Mouse (Mus musculus): Measurements from ENCODE around the gene Kifc3. TPM values are rescaled to one million over a fixed set of nuclear protein-coding genes. Genes with fewer than 3 reads are reported as not detected.

Kifc3 gene
- total and polyA plus RNA-seq, 3 experiments = 10.6 to 19.1 TPM; not detected in 1

GRCm38 (mm10) chr8:95243853-95244252 lies 41.2 kb upstream of the Kifc3 start:
- TF ChIP-seq USF1 (IDR thresholded peaks at IDR 0.05; ENCODE audit: low read depth, low read length) (no peak), CHD1 (IDR thresholded peaks at IDR 0.05; ENCODE audit: low read depth, low read length) (no peak), POLR2A (IDR thresholded peaks at IDR 0.05; ENCODE audit: control insufficient read depth in 1 of 2, insufficient read depth in 1 of 2, low read depth in 1 of 2, low read length in 2 of 2, poor library complexity in 1 of 2) (no peak), NELFE (IDR thresholded peaks at IDR 0.05; ENCODE audit: low read depth, low read length) (no peak), POLR2AphosphoS2 (IDR thresholded peaks at IDR 0.05; ENCODE audit: low read length) (no peak), MAFK (IDR thresholded peaks at IDR 0.05; ENCODE audit: borderline replicate concordance, low read depth, low read length) (no peak), HCFC1 (IDR thresholded peaks at IDR 0.05; ENCODE audit: low read depth, low read length) (no peak), GATA1 (IDR thresholded peaks at IDR 0.05; ENCODE audit: low read depth, low read length) (no peak), NRF1 (IDR thresholded peaks at IDR 0.05; ENCODE audit: insufficient read depth, low read depth, low read length, poor library complexity, severe bottlenecking) (no peak), GABPA (IDR thresholded peaks at IDR 0.05; ENCODE audit: low read depth, low read length) (no peak), RAD21 (IDR thresholded peaks at IDR 0.05; ENCODE audit: low read depth, low read length) (no peak), MEF2A (IDR thresholded peaks at IDR 0.05; ENCODE audit: extremely low read depth, insufficient replicate concordance, low read depth, low read length, poor library complexity, severe bottlenecking) (no peak), CTCF (IDR thresholded peaks at IDR 0.05 in 2 of 3, conservative IDR thresholded peaks at IDR 0.05 in 1 of 3; ENCODE audit: control insufficient read depth in 1 of 3, insufficient read depth in 1 of 3, low read depth in 2 of 3, low read length in 3 of 3, poor library complexity in 1 of 3, severe bottlenecking in 1 of 3) (no peak), UBTF (IDR thresholded peaks at IDR 0.05; ENCODE audit: borderline replicate concordance, insufficient read depth, low read depth, low read length) (no peak), ELF1 (IDR thresholded peaks at IDR 0.05; ENCODE audit: low read depth, low read length) (no peak), SMC3 (IDR thresholded peaks at IDR 0.05; ENCODE audit: low read depth, low read length) (no peak), MAX (IDR thresholded peaks at IDR 0.05; ENCODE audit: low read length) (no peak), TCF12 (IDR thresholded peaks at IDR 0.05; ENCODE audit: low read depth, low read length) (no peak)
- no peak for DNase-seq (ENCODE audit: low read depth, low spot score)

GRCm38 (mm10) chr8:95242826-95243571 lies 40.4 kb upstream of the Kifc3 start:
- H3K36me3 ChIP-seq (ENCODE audit: control insufficient read depth in 1 of 2, insufficient read depth in 2 of 2, low read length in 2 of 2) = peaks cover 0 to 4% of the 10 kb centered on the region in 2 experiments; a peak in 2 of 4 replicates
- peaks cover 2 to 7% of the 10 kb centered on the region in 2 experiments; a peak in 3 of 4 replicates for H3K4me1 ChIP-seq (ENCODE audit: control insufficient read depth in 1 of 2, insufficient read depth in 2 of 2, low read length in 2 of 2)
- H3K79me2 ChIP-seq (ENCODE audit: control insufficient read depth, insufficient read depth, low read length, poor library complexity) = no peaks in the 10 kb centered on the region
- no peak overlapping the region for H3K4me3 ChIP-seq (ENCODE audit: control insufficient read depth in 1 of 2, insufficient read depth in 1 of 2, low read depth in 2 of 2, low read length in 2 of 2)
- no peaks in the 10 kb centered on the region for H3K9me3 ChIP-seq (replicated peaks; ENCODE audit: insufficient read depth, low read length)
- H3K27ac ChIP-seq (ENCODE audit: control insufficient read depth, low read depth, low read length) = no peak overlapping the region
- TF ChIP-seq UBTF (IDR thresholded peaks at IDR 0.05; ENCODE audit: borderline replicate concordance, insufficient read depth, low read depth, low read length) (no peak), CHD2 (IDR thresholded peaks at IDR 0.05; ENCODE audit: low read length) (no peak), SMC3 (IDR thresholded peaks at IDR 0.05; ENCODE audit: low read depth, low read length) (no peak), CTCF (IDR thresholded peaks at IDR 0.05 in 2 of 3, conservative IDR thresholded peaks at IDR 0.05 in 1 of 3; ENCODE audit: control insufficient read depth in 1 of 3, insufficient read depth in 1 of 3, low read depth in 2 of 3, low read length in 3 of 3, poor library complexity in 1 of 3, severe bottlenecking in 1 of 3) (no peak)
- no peaks in the 10 kb centered on the region for H3K27me3 ChIP-seq (ENCODE audit: control insufficient read depth in 1 of 2, insufficient read depth in 2 of 2, low read length in 2 of 2)
- DNase-seq (ENCODE audit: low read depth, low spot score) = no peak
- H3K9ac ChIP-seq (ENCODE audit: control insufficient read depth, low read depth, low read length, poor library complexity, severe bottlenecking) = no peak overlapping the region

More at GRCm38 (mm10) chr8:95243853-95244252, 41.2 kb upstream of the Kifc3 start:
- no peak overlapping the region for H3K9ac ChIP-seq (ENCODE audit: control insufficient read depth, low read depth, low read length, poor library complexity, severe bottlenecking)
- H3K79me2 ChIP-seq (ENCODE audit: control insufficient read depth, insufficient read depth, low read length, poor library complexity) = no peaks in the 10 kb centered on the region
- H3K36me3 ChIP-seq (ENCODE audit: control insufficient read depth in 1 of 2, insufficient read depth in 2 of 2, low read length in 2 of 2) = peaks cover 0 to 4% of the 10 kb centered on the region in 2 experiments; a peak in 2 of 4 replicates
- no peak overlapping the region for H3K4me3 ChIP-seq (ENCODE audit: control insufficient read depth in 1 of 2, insufficient read depth in 1 of 2, low read depth in 2 of 2, low read length in 2 of 2)
- no peak overlapping the region for H3K27ac ChIP-seq (ENCODE audit: control insufficient read depth, low read depth, low read length)
- H3K9me3 ChIP-seq (replicated peaks; ENCODE audit: insufficient read depth, low read length) = no peaks in the 10 kb centered on the region
- H3K4me1 ChIP-seq (ENCODE audit: control insufficient read depth in 1 of 2, insufficient read depth in 2 of 2, low read length in 2 of 2) = peaks cover 2 to 7% of the 10 kb centered on the region in 2 experiments; a peak in 3 of 4 replicates
- H3K27me3 ChIP-seq (ENCODE audit: control insufficient read depth in 1 of 2, insufficient read depth in 2 of 2, low read length in 2 of 2) = no peaks in the 10 kb centered on the region

Measured in MEL (cell line).